Mouse (Mus musculus) heart, adult 2 months (tissue): ENCODE measurements around the gene Prrx2. TPM values are rescaled to one million over a fixed set of nuclear protein-coding genes. Genes with fewer than 3 reads are reported as not detected.
A peak's percentile ranks its signal among the peaks of the same experiment; 100 is the strongest.

ENCODE experiments used
- DNase-seq, 2 experiments: peaks; one replicate each; pipeline ENCODE4 v3.0.0; 2021
- H3K27ac ChIP-seq: fragments of 200-600 bp; 2 replicates; pipeline ENCODE4 v1.8.1; 2022
- H3K27me3 ChIP-seq: fragments of 200-500 bp; 2 replicates; pipeline ENCODE4 v1.6.1; 2012; ENCODE audit warnings: mild to moderate bottlenecking, low read length, inconsistent platforms, mixed read lengths; ENCODE audit not compliant: control insufficient read depth, insufficient read depth
- H3K36me3 ChIP-seq: fragments of 200-500 bp; 2 replicates; pipeline ENCODE4 v1.6.1; 2012; ENCODE audit warnings: low read length, inconsistent platforms; ENCODE audit not compliant: control insufficient read depth, insufficient read depth
- H3K4me1 ChIP-seq: fragments of 200-500 bp; 2 replicates; pipeline ENCODE4 v1.6.1; 2011; ENCODE audit warnings: low read length; ENCODE audit not compliant: control insufficient read depth, insufficient read depth
- H3K4me3 ChIP-seq: fragments of 200-600 bp; 2 replicates; pipeline ENCODE4 v1.8.1; 2022
- H3K79me2 ChIP-seq: fragments of 200-500 bp; replicated peaks from 2 replicates; pipeline ENCODE4 v1.6.1; 2012; ENCODE audit warnings: mild to moderate bottlenecking, inconsistent platforms, low read length, moderate library complexity, mixed read lengths; ENCODE audit not compliant: control insufficient read depth, insufficient read depth
- H3K9ac ChIP-seq: fragments of 200-500 bp; 2 replicates; pipeline ENCODE4 v1.6.1; 2012; ENCODE audit warnings: low read depth, mild to moderate bottlenecking, control low read depth, inconsistent platforms, low read length, mixed read lengths
- CTCF ChIP-seq: fragments of 200-600 bp; IDR thresholded peaks from 2 replicates; pipeline ENCODE4 v1.8.1; 2022; ENCODE audit warnings: antibody characterized with exemption, mild to moderate bottlenecking, moderate library complexity
- EP300 ChIP-seq: fragments of 200-500 bp; IDR thresholded peaks from 2 replicates; pipeline ENCODE4 v1.6.1; 2011; ENCODE audit warnings: low read depth, low read length, control low read depth; ENCODE audit not compliant: insufficient read depth
- POLR2A ChIP-seq: fragments of 200-500 bp; IDR thresholded peaks from 2 replicates; pipeline ENCODE4 v1.6.1; 2011; ENCODE audit warnings: mild to moderate bottlenecking, low read depth, low read length, control low read depth; ENCODE audit not compliant: insufficient read depth
- WGBS: fragments of 180-500 bp; shearing (Covaris S2); methylation state at CpG from one replicate; pipeline ENCODE4 v1.1.7; 2018; 5-methylcytosine and 5-hydroxymethylcytosine counted together
- intact Hi-C: fragments of 180-260 bp; cut with DNase I; formaldehyde crosslinking; loops from one replicate; pipeline ENCODE4 v1.15.1; 2025
- polyA plus RNA-seq: library from polyadenylated mRNA; depleted of rRNA; stranded (reverse); fragments of >200 nt; gene quantifications from 2 replicates; pipeline ENCODE4 v1.2.3, GENCODE M21; 2012
- total RNA-seq, 2 experiments: library from RNA; stranded (reverse); gene quantifications; 2 replicates each; pipeline ENCODE4 v1.2.3; 2021

Gene Prrx2
- total and polyA plus RNA-seq, 3 experiments: 0.75 to 1.6 (median 0.84) TPM

- no peaks in the 10 kb centered on the region; the same call in 1 of the 2 replicates for H3K79me2 ChIP-seq
- intact Hi-C loops: no loop called here
- peak overlapping the region; percentile 71 for H3K9ac ChIP-seq
- H3K27me3 ChIP-seq: no peaks in the 10 kb centered on the region
- H3K27ac ChIP-seq: peak overlapping the region; percentile 67
- TF ChIP-seq EP300 (no peak), CTCF (peak; percentile 42)
- DNase-seq: peak in 1 of 2 experiments; percentile 43
- WGBS: 30% methylated on average over 26 of the region's 26 CpGs
- H3K4me1 ChIP-seq: peaks cover 5% of the 10 kb centered on the region
- H3K4me3 ChIP-seq: peak overlapping the region; percentile 79
- no peaks in the 10 kb centered on the region for H3K36me3 ChIP-seq
Measured at GRCm38 (mm10) chr2:30826825-30827748, 7.7 kb upstream of the Prrx2 start.

- WGBS: under 1% methylated on average over 63 of the region's 63 CpGs
- peak; percentile 92 to 98 for DNase-seq
- Histone ChIP-seq H3K4me3 (peak overlapping the region; percentile 79), H3K4me1 (peaks cover 5% of the 10 kb centered on the region), H3K36me3 (no peaks in the 10 kb centered on the region), H3K27me3 (no peaks in the 10 kb centered on the region), H3K9ac (peak overlapping the region; percentile 71), H3K79me2 (no peaks in the 10 kb centered on the region; the same call in 1 of the 2 replicates), H3K27ac (peak overlapping the region; percentile 67)
- intact Hi-C loops: loop anchor here (2.0 kb wide), 1 partner anchor 109 kb away; no protein-coding TSS in a partner anchor
- no peak for TF ChIP-seq CTCF
- TF ChIP-seq EP300: 0 out of 2 replicates have a peak, but pooled peaks have one; percentile 71
- peak; percentile 70 for TF ChIP-seq POLR2A
Measured at GRCm38 (mm10) chr2:30827749-30828475, 6.9 kb upstream of the Prrx2 start.

DNA sequence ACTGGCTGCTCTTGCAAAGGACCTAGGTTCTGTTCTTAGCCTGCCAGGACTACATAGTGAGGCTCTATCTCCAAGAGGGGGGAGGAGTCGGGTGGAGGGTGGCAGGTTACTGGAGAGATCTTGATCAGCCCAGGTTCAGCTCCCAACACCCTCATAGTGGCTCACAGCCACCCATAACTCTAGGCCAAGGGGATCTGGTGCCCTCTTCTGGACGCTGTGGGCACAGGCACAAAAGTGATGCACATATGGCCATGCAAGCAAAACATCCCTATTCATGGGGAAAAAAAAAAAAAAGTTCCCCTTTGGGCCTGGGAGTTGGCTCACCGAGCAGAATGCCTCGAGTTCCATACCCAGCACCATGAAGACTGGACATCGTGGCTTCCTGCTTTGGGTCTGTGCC is 5.5 kb upstream of the Prrx2 start:
- DNase-seq: no peak
- no peak overlapping the region for H3K27ac ChIP-seq
- 45% methylated on average over 5 of the region's 5 CpGs for WGBS
- H3K4me1 ChIP-seq: peaks cover 5% of the 10 kb centered on the region
- H3K36me3 ChIP-seq: no peaks in the 10 kb centered on the region
- TF ChIP-seq POLR2A (no peak), CTCF (peak; percentile 61), EP300 (no peak)
- no peaks in the 10 kb centered on the region; the same call in 1 of the 2 replicates for H3K79me2 ChIP-seq
- intact Hi-C loops: loop anchor here (2.0 kb wide), 1 partner anchor 107 kb away; no protein-coding TSS in a partner anchor
- no peaks in the 10 kb centered on the region for H3K27me3 ChIP-seq
- H3K4me3 ChIP-seq: no peak overlapping the region
- H3K9ac ChIP-seq: no peak overlapping the region

DNA sequence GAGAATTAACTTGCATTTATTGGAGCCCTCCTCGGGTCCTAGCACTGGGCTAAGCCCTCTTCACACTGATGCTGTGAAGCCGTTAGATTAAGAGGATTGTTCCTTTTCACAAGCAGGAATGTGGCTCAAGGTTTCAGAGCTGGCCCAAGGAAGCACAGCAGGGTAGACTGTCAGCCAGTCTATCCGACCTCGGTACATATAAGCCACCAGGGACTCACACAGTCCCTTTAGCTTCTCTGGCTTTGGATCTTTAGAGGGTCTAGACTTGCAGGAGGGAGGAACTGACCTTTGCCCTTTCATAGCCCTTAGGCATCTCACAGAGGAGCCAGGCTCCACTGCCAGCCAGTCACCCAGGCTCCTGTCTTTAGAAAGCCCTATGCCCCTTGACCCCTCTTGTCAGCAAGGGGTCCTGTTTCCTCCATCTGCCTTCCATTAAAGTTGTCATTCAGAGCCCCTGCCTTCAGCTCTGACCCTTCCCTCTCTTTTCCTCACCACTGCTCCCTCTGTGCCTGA is 4.4 kb upstream of the Prrx2 start, which contains the start of gene Asb6:
Gene Asb6, minus strand, starts transcription at position 51 of the 513 bp plus-strand sequence.
- Histone ChIP-seq H3K9ac (no peak within 1 kb of the TSS), H3K36me3 (no peaks in the 10 kb centered on the region), H3K79me2 (no peaks in the 10 kb centered on the region; the same call in 1 of the 2 replicates), H3K4me3 (no peak within 1 kb of the TSS), H3K27me3 (no peaks in the 10 kb centered on the region), H3K27ac (no peak within 1 kb of the TSS), H3K4me1 (peaks cover 5% of the 10 kb centered on the region)
- WGBS: 48% methylated on average over 4 of the region's 4 CpGs
- DNase-seq: no peak
- intact Hi-C loops: no loop called here
- TF ChIP-seq POLR2A (no peak), EP300 (no peak), CTCF (no peak)

- no peak overlapping the region for H3K9ac ChIP-seq
- no peak for DNase-seq
- H3K27me3 ChIP-seq: no peaks in the 10 kb centered on the region
- no peaks in the 10 kb centered on the region for H3K4me1 ChIP-seq
- no peaks in the 10 kb centered on the region for H3K36me3 ChIP-seq
- WGBS: 54% methylated on average over 5 of the region's 5 CpGs
- H3K27ac ChIP-seq: no peak overlapping the region; the same call in 1 of the 2 replicates
- H3K79me2 ChIP-seq: no peaks in the 10 kb centered on the region
- intact Hi-C loops: no loop called here
- no peak overlapping the region for H3K4me3 ChIP-seq
- no peak for TF ChIP-seq POLR2A
- no peak for TF ChIP-seq CTCF
- no peak for TF ChIP-seq EP300
Measured at GRCm38 (mm10) chr2:30833644-30834043, 1.1 kb upstream of the Prrx2 start.
